Mouse (Mus musculus) embryonic fibroblast, embryonic 13.5 days (primary cell): ENCODE data around the gene Ccdc63.

Experiments
- CTCF ChIP-seq: IDR thresholded peaks from 2 replicates; pipeline ENCODE4 v1.5.1; 2011; ENCODE audit warnings: mild to moderate bottlenecking, control low read depth, low read length, moderate library complexity, borderline replicate concordance; ENCODE audit not compliant: insufficient read depth
- POLR2A ChIP-seq: IDR thresholded peaks from 2 replicates; pipeline ENCODE4 v1.6.1; 2011; ENCODE audit warnings: low read depth, mild to moderate bottlenecking, control low read depth, low read length, moderate library complexity

DNA sequence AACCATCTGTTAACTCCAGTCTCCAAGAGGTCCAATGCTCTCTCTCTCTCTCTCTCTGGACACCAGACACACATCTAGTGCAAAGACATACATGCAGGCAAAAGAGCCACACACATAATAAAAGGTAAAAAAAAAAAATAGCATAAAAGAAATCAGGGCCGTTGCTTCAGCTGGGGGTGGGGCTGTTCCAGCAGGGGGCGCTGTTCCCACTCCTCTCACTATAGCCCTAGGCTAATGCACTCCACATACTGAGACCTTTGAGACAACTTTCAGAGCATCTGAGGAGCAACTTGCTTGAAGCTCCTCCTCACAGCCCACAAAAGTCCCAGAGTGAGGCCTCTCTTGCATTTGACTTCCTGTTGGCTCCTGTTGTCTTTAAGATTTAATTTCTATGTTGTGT is 36.4 kb downstream of the Ccdc63 start:
- TF ChIP-seq CTCF, result 0 out of 2 replicates have a peak, but pooled peaks have one; percentile 7
- no peak for TF ChIP-seq POLR2A
